Comparison of ENCODE assay signal across 28 mouse cellular contexts in the genomic region with DNA sequence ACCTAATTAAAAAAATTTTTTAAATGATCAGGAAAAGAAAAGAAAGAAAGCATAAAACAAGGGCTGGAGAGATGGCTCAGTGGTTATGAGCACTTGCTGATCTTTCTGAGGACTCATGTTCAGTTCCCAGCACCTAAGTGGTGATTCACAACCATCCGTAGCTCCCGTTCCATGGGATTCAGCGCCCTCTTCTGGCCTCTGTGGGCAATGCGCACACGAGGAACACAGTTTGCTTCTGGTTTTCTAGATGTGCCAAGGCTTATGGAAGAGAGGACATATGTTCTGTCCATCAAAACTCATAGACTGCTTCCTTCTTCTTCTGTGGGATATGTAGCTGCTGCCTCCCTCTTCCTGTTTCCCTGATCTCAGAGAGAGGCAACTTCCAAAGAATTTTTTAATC.
A peak's percentile ranks its signal among the peaks of the same experiment; 100 is the strongest.
DNase-seq lines count a peak whose midpoint lies in the region; ATAC-seq and TF ChIP-seq lines count a peak whose summit lies in the region.
"Had no signal": no experiment of that assay in that cellular context is flagged by ENCODE, and none has a peak within 500 bp of the region (broad histone marks: within the 10 kb centered on the region; RNA-seq: fewer than 3 reads in every experiment).

No protein-coding gene starts in this region.

- no peak overlapping the region for H3K9ac ChIP-seq in midbrain, postnatal 0 days (replicated peaks; ENCODE audit: low read length, poor library complexity, severe bottlenecking)
- no peak overlapping the region for H3K9ac ChIP-seq in midbrain, embryonic 14.5 days (replicated peaks; ENCODE audit: low read length)
- no peak overlapping the region for H3K9ac ChIP-seq in stomach, postnatal 0 days (ENCODE audit: low read length)
- H3K9ac ChIP-seq: embryonic facial prominence, embryonic 15.5 days; forebrain, embryonic 12.5 days; forebrain, postnatal 0 days; kidney, embryonic 15.5 days; limb, embryonic 13.5 days; midbrain, embryonic 13.5 days; neural tube, embryonic 15.5 days had no signal

- H3K36me3 ChIP-seq in midbrain, postnatal 0 days (ENCODE audit: insufficient read depth, low read length), result no peaks in the 10 kb centered on the region
- no peaks in the 10 kb centered on the region for H3K36me3 ChIP-seq in midbrain, embryonic 14.5 days (ENCODE audit: control insufficient read depth, insufficient read depth, low read length)
- no peaks in the 10 kb centered on the region for H3K36me3 ChIP-seq in stomach, postnatal 0 days (ENCODE audit: control insufficient read depth, insufficient read depth, low read length)
- H3K36me3 ChIP-seq: embryonic facial prominence, embryonic 10.5 days; embryonic facial prominence, embryonic 15.5 days; forebrain, embryonic 12.5 days; kidney, embryonic 15.5 days; limb, embryonic 13.5 days; midbrain, embryonic 13.5 days; neural tube, embryonic 15.5 days had no signal

- no peak overlapping the region for H3K4me3 ChIP-seq in layer of hippocampus, adult 2 months
- no peak overlapping the region for H3K4me3 ChIP-seq in midbrain, postnatal 0 days (ENCODE audit: low read depth, low read length)
- H3K4me3 ChIP-seq in midbrain, embryonic 14.5 days (replicated peaks; ENCODE audit: low read depth, low read length), result no peak overlapping the region
- no peak overlapping the region for H3K4me3 ChIP-seq in stomach, postnatal 0 days (ENCODE audit: low read depth, low read length)
- H3K4me3 ChIP-seq: embryonic facial prominence, embryonic 10.5 days; embryonic facial prominence, embryonic 15.5 days; forebrain, embryonic 12.5 days; kidney, embryonic 15.5 days; limb, embryonic 13.5 days; midbrain, embryonic 13.5 days; neural tube, embryonic 15.5 days had no signal

- TF ChIP-seq EP300 in stomach, postnatal 0 days (optimal IDR thresholded peaks at IDR 0.05), result no peak

- no peak for DNase-seq in layer of hippocampus, adult 2 months (ENCODE audit: low spot score in 2 of 2)
- DNase-seq in layer of hippocampus, postnatal 25 days (ENCODE audit: extremely low spot score in 1 of 2, low spot score in 1 of 2), result no peak
- no peak for DNase-seq in midbrain, postnatal 0 days (ENCODE audit: low spot score)
- no peak for DNase-seq in midbrain, embryonic 14.5 days
- DNase-seq in NIH3T3 (ENCODE audit: low read depth), result peak; percentile 14
- no peak for DNase-seq in stomach, postnatal 0 days (ENCODE audit: low spot score)
- DNase-seq in gastrocnemius, postnatal 4 days (ENCODE audit: low spot score in 2 of 2), result no peak
- no peak for DNase-seq in cerebellum, adult 18-20 months
- DNase-seq: adrenal gland, adult 2 months; adrenal gland, postnatal 36 days; cerebellum, adult 2 months; cerebellum, postnatal 14 days; forebrain, postnatal 0 days; heart, postnatal 14 days; kidney, postnatal 25 days; right cerebral cortex, postnatal 25 days had no signal

- H3K4me2 ChIP-seq in midbrain, postnatal 0 days (ENCODE audit: low read depth, low read length, poor library complexity, severe bottlenecking), result no peak overlapping the region
- H3K4me2 ChIP-seq in midbrain, embryonic 14.5 days (ENCODE audit: low read length), result no peak overlapping the region
- no peak overlapping the region for H3K4me2 ChIP-seq in stomach, postnatal 0 days (replicated peaks; ENCODE audit: low read depth)
- H3K4me2 ChIP-seq: embryonic facial prominence, embryonic 15.5 days; forebrain, embryonic 12.5 days; kidney, embryonic 15.5 days; limb, embryonic 13.5 days; midbrain, embryonic 13.5 days; neural tube, embryonic 15.5 days had no signal

- no peaks in the 10 kb centered on the region for H3K4me1 ChIP-seq in midbrain, postnatal 0 days (ENCODE audit: insufficient read depth, low read length)
- H3K4me1 ChIP-seq in midbrain, embryonic 14.5 days (ENCODE audit: control insufficient read depth, insufficient read depth, low read length), result no peaks in the 10 kb centered on the region
- no peaks in the 10 kb centered on the region for H3K4me1 ChIP-seq in stomach, postnatal 0 days (replicated peaks; ENCODE audit: control insufficient read depth, insufficient read depth)
- H3K4me1 ChIP-seq: embryonic facial prominence, embryonic 10.5 days; embryonic facial prominence, embryonic 15.5 days; forebrain, embryonic 12.5 days; kidney, embryonic 15.5 days; limb, embryonic 13.5 days; midbrain, embryonic 13.5 days; neural tube, embryonic 15.5 days had no signal

- no peaks in the 10 kb centered on the region for H3K9me3 ChIP-seq in midbrain, postnatal 0 days (ENCODE audit: low read length)
- no peaks in the 10 kb centered on the region; the same call in 1 of the 2 replicates for H3K9me3 ChIP-seq in midbrain, embryonic 14.5 days (ENCODE audit: control insufficient read depth, low read length)
- H3K9me3 ChIP-seq in stomach, postnatal 0 days (ENCODE audit: control insufficient read depth, low read length), result no peaks in the 10 kb centered on the region
- H3K9me3 ChIP-seq: embryonic facial prominence, embryonic 15.5 days; kidney, embryonic 15.5 days; neural tube, embryonic 15.5 days had no signal

- 86% methylated on average over 5 of the region's 5 CpGs for WGBS in midbrain, postnatal 0 days
- WGBS in midbrain, embryonic 14.5 days, result 83% methylated on average over 5 of the region's 5 CpGs
- 79% methylated on average over 5 of the region's 5 CpGs for WGBS in stomach, postnatal 0 days

- peak; percentile 39 for TF ChIP-seq CTCF in layer of hippocampus, adult 2 months (conservative IDR thresholded peaks at IDR 0.05)
- TF ChIP-seq CTCF in midbrain, postnatal 0 days (IDR thresholded peaks at IDR 0.05), result peak; percentile 24
- TF ChIP-seq CTCF in stomach, postnatal 0 days (IDR thresholded peaks at IDR 0.05; ENCODE audit: low read depth), result peak; percentile 23; the same call in 1 of the 2 replicates

- no peak for ATAC-seq in midbrain, postnatal 0 days (ENCODE audit: low FRiP score)
- ATAC-seq in midbrain, embryonic 14.5 days (ENCODE audit: low FRiP score, low TSS enrichment), result no peak
- ATAC-seq in stomach, postnatal 0 days (ENCODE audit: low FRiP score, low TSS enrichment), result no peak
- ATAC-seq: activated CD4-positive, CD25-positive, alpha-beta regulatory T cell, adult 4 months; forebrain, postnatal 0 days; hindbrain, postnatal 0 days; intestine, embryonic 16.5 days; lung, postnatal 0 days; midbrain, embryonic 13.5 days had no signal

- no peak overlapping the region for H3K27ac ChIP-seq in layer of hippocampus, adult 2 months
- H3K27ac ChIP-seq in midbrain, postnatal 0 days (ENCODE audit: low read depth, low read length), result no peak overlapping the region
- no peak overlapping the region for H3K27ac ChIP-seq in midbrain, embryonic 14.5 days (replicated peaks; ENCODE audit: low read depth, low read length)
- no peak overlapping the region for H3K27ac ChIP-seq in stomach, postnatal 0 days (replicated peaks)
- H3K27ac ChIP-seq: embryonic facial prominence, embryonic 10.5 days; embryonic facial prominence, embryonic 15.5 days; forebrain, embryonic 12.5 days; hindbrain, postnatal 0 days; kidney, embryonic 15.5 days; limb, embryonic 13.5 days; macrophage; midbrain, embryonic 13.5 days; neural tube, embryonic 15.5 days had no signal

- no peaks in the 10 kb centered on the region for H3K27me3 ChIP-seq in midbrain, postnatal 0 days (ENCODE audit: insufficient read depth, low read length)
- no peaks in the 10 kb centered on the region for H3K27me3 ChIP-seq in midbrain, embryonic 14.5 days (ENCODE audit: control insufficient read depth, insufficient read depth, low read length)
- H3K27me3 ChIP-seq in stomach, postnatal 0 days (ENCODE audit: control insufficient read depth, insufficient read depth, low read length), result no peaks in the 10 kb centered on the region
- H3K27me3 ChIP-seq: embryonic facial prominence, embryonic 15.5 days; kidney, embryonic 15.5 days; limb, embryonic 13.5 days; midbrain, embryonic 13.5 days; neural tube, embryonic 15.5 days had no signal
